Mouse (Mus musculus) yolk sac, embryonic 10.5 days (tissue): ENCODE measurements at regions not wholly inside any gene's neighbourhood (a gene's known extent, or its start where the extent isn't known, plus 50 kb on each side); places are given as distances from the start of the nearest gene placed in this dataset.

ENCODE experiments used
- DNase-seq: peaks from one replicate; pipeline ENCODE4 v3.0.0-alpha.2; 2017; ENCODE audit warnings: low spot score

DNA sequence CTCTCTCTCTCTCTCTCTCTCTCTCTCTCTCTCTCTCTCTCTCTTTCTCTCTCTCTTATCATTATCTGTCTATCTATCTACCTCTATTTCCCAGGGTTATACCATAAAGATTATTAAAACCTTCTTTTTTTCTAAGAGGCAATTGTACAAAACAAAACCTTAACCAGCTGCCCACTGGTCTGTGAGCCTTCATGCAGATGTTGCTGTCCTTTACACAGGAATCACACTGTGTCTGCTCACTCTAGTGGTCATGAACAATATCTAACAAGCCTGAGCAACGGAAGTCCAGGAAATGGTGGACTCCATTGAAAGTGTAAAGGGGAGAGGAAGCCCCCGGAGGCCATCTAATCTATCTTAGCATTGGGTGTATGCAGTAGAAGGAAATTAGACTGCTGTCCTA is 156.9 kb upstream of the Sox11 start:
- DNase-seq: no peak

DNA sequence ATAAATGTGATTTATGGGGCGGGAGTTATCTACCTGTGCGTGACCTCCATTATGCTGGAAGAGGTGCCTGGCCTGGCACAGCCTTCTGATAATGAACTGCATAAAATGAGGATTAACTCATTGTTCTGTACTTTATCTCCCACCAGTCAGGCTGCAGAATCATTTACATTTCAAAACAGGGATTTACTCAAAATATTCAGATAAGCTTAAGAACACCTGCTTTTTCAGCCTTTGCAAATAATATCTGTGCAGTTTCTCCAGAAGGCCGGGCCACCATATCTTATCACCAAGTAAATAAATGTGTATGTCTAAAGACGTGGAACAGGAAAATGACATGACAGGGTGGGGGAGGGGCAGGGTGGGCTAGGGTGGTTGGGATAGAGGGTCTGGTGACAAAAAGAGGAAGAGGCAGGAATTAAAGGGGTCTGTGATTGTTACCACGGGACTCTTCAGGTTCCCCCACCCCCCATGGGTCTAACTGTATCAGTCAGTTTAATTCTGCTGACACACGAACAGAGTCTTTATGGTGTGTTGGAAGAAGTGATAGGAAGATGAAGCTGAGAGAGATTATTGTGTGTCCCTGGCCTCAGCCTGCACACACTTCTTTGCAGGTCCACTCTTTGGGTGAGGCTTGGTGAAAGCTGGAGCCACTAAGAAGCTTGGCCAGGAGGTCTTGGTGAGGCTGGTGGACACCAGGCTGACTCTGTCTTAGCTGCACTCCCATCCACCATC is 154.6 kb upstream of the Sox11 start:
- DNase-seq: no peak

DNA sequence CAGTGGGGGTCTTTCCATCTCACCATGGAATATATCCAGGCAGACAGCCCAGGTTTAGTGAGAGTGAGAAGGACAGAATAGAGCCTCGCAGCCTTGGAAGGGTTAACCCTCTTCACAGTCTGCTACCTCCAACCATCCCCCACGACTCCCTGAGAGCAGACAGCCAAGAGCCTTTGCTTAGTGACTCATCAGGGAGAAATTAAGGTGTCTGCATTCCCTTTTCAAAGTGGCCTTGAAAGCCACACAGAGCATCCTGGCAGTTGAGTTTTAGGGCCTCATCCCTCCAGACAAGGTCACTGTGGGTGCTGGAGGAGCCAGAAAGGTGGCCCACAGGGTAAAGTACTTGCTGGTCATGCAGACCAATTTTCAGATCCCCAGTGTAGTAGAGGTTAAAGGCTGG is 149.9 kb upstream of the Sox11 start:
- DNase-seq: no peak

GRCm38 (mm10) chr12:27481230-27481629 is 138.9 kb upstream of the Sox11 start:
- no peak for DNase-seq

GRCm38 (mm10) chr12:27479601-27480001 is 137.2 kb upstream of the Sox11 start:
- DNase-seq: no peak

GRCm38 (mm10) chr12:27474631-27475030 is 132.3 kb upstream of the Sox11 start:
- no peak for DNase-seq

- DNase-seq: peak; percentile 57
Measured at GRCm38 (mm10) chr12:27471557-27471956, 129.2 kb upstream of the Sox11 start.

DNA sequence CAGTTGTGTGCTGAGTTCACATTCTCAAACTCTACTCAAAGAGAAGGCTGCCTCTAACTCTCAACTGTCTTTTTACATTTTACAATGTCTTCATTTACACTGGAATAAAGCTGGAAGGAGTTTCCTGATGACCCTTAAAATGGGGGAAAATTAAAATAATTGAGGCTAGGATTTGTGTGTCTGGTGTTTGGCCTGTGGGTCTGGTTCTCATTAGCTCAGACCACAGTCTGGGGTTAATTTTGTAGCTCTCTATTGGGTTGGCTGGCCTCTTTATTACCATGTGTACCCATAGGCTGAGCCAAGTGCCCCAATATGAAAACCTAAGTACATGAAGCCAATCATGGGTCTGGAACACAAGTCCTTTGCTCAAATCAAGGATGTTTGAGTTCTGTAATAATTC is 128.0 kb upstream of the Sox11 start:
- DNase-seq: no peak

- DNase-seq: no peak
Measured at GRCm38 (mm10) chr12:27468782-27469181, 126.4 kb upstream of the Sox11 start.

- no peak for DNase-seq
Measured at GRCm38 (mm10) chr12:27468141-27468540, 125.8 kb upstream of the Sox11 start.

DNA sequence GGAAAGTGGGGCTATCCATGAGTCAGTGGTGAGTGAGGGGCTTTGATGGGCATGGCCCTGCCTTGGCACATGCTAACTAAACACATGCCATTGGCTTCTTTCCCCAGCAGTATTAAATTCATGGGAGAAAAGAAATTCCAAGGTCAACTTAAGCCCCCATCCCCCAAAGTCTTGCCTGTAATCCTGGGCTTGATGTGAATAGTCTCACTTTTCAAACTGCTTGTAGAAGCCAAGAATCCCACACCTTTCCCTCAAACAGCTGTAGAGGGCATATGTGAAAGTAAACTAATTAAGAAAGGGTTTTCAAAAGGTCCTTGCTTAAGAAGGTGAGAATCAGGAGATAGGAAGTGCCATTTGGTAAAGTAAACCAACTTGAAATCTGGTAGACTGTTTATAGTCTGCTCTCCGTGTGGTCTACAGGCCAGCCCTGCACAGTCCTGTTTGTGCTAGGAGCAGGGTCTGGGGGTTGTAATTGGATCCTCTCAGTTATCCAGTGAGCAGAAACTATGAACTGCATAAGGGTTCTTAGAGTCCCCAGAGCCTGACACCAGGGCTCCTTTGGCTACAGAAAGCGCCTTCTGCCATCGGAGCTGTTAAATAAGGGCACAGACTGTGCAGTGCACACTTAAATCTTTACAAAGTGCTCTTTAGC is 123.3 kb upstream of the Sox11 start:
- DNase-seq: no peak

DNA sequence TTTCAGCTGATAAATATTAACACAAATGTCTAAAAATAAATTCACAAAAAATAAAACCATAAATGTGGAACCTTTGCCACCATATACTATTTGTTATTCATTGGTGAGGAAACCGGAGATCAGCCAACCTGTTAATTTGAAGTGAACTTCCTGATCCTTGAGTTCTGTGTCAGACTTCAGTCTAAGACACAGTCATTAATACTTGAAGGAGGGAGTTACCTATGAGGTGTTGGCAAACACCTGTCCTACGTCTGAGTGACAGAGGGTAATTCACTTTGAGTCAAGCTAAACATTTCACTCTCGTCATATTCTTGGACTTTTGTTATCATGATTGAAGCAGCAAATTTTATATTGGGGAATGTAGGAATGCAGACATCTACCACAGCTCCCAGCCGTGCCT is 116.3 kb upstream of the Sox11 start:
- DNase-seq: no peak

DNA sequence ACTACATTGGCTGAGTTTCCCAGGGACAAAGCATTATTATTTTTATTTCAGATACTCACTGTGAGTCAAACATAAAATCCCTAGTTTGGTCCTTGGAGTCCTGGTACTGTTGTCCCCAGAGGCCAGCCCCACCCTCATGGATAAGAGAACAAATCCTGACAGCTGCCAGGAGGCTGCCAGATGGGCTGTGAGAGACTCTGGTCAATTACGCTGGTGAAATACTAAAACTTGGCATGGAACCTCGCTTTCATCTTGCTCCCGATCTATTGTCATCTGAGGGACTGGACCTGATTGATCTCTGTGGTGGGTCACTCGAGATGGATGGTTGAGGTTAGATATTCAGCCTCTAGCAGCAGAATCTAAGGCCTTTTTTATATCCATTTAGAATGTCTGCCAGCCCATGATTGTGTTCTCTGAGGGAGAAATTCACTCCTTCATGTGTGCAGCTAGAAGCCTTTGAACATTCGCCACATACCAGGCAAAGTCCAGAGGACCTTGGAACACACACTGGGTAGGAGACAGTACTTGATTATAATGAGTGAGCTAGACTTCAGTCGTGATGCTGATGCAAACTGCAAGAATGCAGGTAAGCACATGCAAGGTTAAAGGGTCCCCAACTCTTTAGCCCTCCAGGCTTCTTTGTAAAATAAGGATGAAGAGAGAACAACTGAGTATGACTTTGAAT is 95.4 kb upstream of the Sox11 start:
- DNase-seq: no peak

GRCm38 (mm10) chr12:27431338-27431737 is 89.0 kb upstream of the Sox11 start:
- DNase-seq: no peak

- DNase-seq: no peak
Measured at GRCm38 (mm10) chr12:27417387-27418009, 75.1 kb upstream of the Sox11 start.

DNA sequence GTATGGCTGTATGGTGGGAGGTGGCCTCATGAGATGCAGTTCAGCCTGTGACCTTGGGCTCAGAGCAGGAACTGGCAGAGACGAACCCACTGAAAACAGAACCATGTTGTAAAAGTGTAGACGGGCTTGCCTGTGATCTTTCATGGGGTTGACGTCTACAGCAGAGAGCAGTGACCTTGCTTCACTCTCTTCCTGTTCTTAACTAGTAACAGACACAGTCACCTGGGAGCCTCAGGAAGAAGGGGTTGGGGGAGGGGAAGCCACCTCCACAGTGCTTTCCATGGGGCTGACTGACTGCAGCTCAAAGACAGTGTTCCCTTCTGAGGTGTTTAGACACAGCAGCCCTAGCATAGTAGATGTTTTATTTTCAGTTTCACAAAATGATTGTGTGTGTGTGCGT is 68.2 kb upstream of the Sox11 start:
- no peak for DNase-seq

- DNase-seq: no peak
Measured at GRCm38 (mm10) chr12:27408440-27408839, 66.1 kb upstream of the Sox11 start.

GRCm38 (mm10) chr12:27399392-27399791 is 57.0 kb upstream of the Sox11 start:
- no peak for DNase-seq
